Mouse (Mus musculus) embryonic facial prominence, embryonic 13.5 days (tissue): ENCODE measurements around the gene Rnf220. TPM values are rescaled to one million over a fixed set of nuclear protein-coding genes. Genes with fewer than 3 reads are reported as not detected.

Experiments
- ATAC-seq: fragments of 200-750 bp; cut with Nextera tagmentation; 2 replicates; pipeline ENCODE4 v1.8.0; 2017; ENCODE audit warnings: low read depth; ENCODE audit not compliant: insufficient number of reproducible peaks, insufficient read depth, low FRiP score, low TSS enrichment
- H3K27ac ChIP-seq: fragments of 300-500 bp; sonication (generic); 2 replicates; pipeline ENCODE4 v1.5.1; 2015; ENCODE audit warnings: moderate library complexity, mild to moderate bottlenecking, inconsistent platforms
- H3K27me3 ChIP-seq: fragments of 300-500 bp; sonication (generic); 2 replicates; pipeline ENCODE4 v1.6.1; 2015; ENCODE audit warnings: mild to moderate bottlenecking, inconsistent platforms
- H3K36me3 ChIP-seq: fragments of 300-500 bp; sonication (generic); 2 replicates; pipeline ENCODE4 v1.6.1; 2015; ENCODE audit warnings: mild to moderate bottlenecking, inconsistent platforms
- H3K4me1 ChIP-seq: fragments of 300-500 bp; sonication (generic); 2 replicates; pipeline ENCODE4 v1.6.1; 2015; ENCODE audit warnings: inconsistent platforms
- H3K4me2 ChIP-seq: fragments of 300-500 bp; sonication (generic); 2 replicates; pipeline ENCODE4 v1.6.1; 2015; ENCODE audit warnings: moderate library complexity, mild to moderate bottlenecking, inconsistent platforms
- H3K4me3 ChIP-seq: fragments of 300-500 bp; sonication (generic); 2 replicates; pipeline ENCODE4 v1.5.1; 2015; ENCODE audit warnings: mild to moderate bottlenecking, inconsistent platforms
- H3K9ac ChIP-seq: fragments of 300-500 bp; sonication (generic); 2 replicates; pipeline ENCODE4 v1.6.1; 2015; ENCODE audit warnings: mild to moderate bottlenecking, inconsistent platforms
- H3K9me3 ChIP-seq: fragments of 300-500 bp; sonication (generic); 2 replicates; pipeline ENCODE4 v1.6.1; 2016; ENCODE audit warnings: inconsistent platforms
- WGBS: fragments of 180-500 bp; shearing (Covaris S2); methylation state at CpG from one replicate; pipeline ENCODE4 v1.1.7; 2015; ENCODE audit warnings: mixed read lengths; 5-methylcytosine and 5-hydroxymethylcytosine counted together
- polyA plus RNA-seq: library from polyadenylated mRNA; unstranded; fragments of >200 nt; fragmentation: Nextera tagmentation; extraction: Ambion mirVana; gene quantifications from 2 replicates; pipeline ENCODE4 v1.2.1, GENCODE M21; 2015

Rnf220 gene
- polyA plus RNA-seq, 1 experiment from 2014 or later: 89.9 TPM

- Histone ChIP-seq H3K9ac (no peak overlapping the region), H3K36me3 (no peaks in the 10 kb centered on the region), H3K9me3 (no peaks in the 10 kb centered on the region), H3K27ac (no peak overlapping the region), H3K4me3 (no peak overlapping the region), H3K4me2 (no peak overlapping the region), H3K4me1 (no peaks in the 10 kb centered on the region), H3K27me3 (no peaks in the 10 kb centered on the region)
- 74% methylated on average over 8 of the region's 8 CpGs for WGBS
- ATAC-seq: no peak
Measured at GRCm38 (mm10) chr4:117224122-117224521, 272.7 kb downstream of the Rnf220 start.

DNA sequence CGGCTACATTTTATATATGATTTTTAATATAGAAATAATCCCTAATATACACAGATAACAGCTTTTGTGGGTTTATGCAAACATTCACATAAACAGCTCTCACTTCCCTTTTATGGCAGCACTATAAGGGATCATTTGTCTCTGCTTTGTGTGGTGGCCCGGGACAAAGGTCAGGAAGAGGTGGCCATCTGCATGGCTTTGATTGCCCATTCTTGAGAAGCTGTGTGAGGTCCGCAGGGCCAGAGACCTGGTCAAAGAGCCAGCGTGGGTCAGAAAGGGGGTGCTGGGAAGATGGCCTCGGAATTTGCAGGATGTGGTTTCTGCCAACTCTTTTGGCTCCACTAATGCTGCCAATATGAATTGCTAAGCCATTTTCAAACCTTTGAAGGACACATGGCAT, 273.9 kb downstream of the Rnf220 start:
- ATAC-seq: no peak
- WGBS: 41% methylated on average over 5 of the region's 5 CpGs

GRCm38 (mm10) chr4:117221836-117222235, 275.0 kb downstream of the Rnf220 start:
- no peaks in the 10 kb centered on the region for H3K36me3 ChIP-seq
- H3K4me3 ChIP-seq: no peak overlapping the region
- H3K9ac ChIP-seq: no peak overlapping the region
- 0 out of 2 replicates have a peak, but pooled peaks cover 10% of the 10 kb centered on the region for H3K4me1 ChIP-seq
- no peaks in the 10 kb centered on the region for H3K9me3 ChIP-seq
- H3K27ac ChIP-seq: no peak overlapping the region
- 82% methylated on average over 9 of the region's 9 CpGs for WGBS
- H3K4me2 ChIP-seq: no peak overlapping the region
- ATAC-seq: no peak
- no peaks in the 10 kb centered on the region for H3K27me3 ChIP-seq

More for the DNA sequence above, 273.9 kb downstream of the Rnf220 start:
- H3K27ac ChIP-seq: no peak overlapping the region
- H3K9ac ChIP-seq: no peak overlapping the region
- no peaks in the 10 kb centered on the region for H3K9me3 ChIP-seq
- no peak overlapping the region for H3K4me2 ChIP-seq
- H3K36me3 ChIP-seq: no peaks in the 10 kb centered on the region
- no peaks in the 10 kb centered on the region for H3K27me3 ChIP-seq
- H3K4me1 ChIP-seq: 0 out of 2 replicates have a peak, but pooled peaks cover 6% of the 10 kb centered on the region
- no peak overlapping the region for H3K4me3 ChIP-seq

Other genes starting within 250 kb of the Rnf220 start
- 14.9 and 17.5 TPM in 2 replicates for gene Tmem53, start 245.1 kb downstream of the Rnf220 start, polyA plus RNA-seq
- gene Armh1, start 244.9 kb downstream of the Rnf220 start, polyA plus RNA-seq: 1.4 and 1.6 TPM in 2 replicates
- 166 and 168 TPM in 2 replicates for gene Eri3, start 53.3 kb upstream of the Rnf220 start, polyA plus RNA-seq
- gene Dmap1, start 185.2 kb upstream of the Rnf220 start, polyA plus RNA-seq: 73.0 and 77.1 TPM in 2 replicates
- gene Gm12845, start 227.4 kb upstream of the Rnf220 start, polyA plus RNA-seq: not detected in 2 replicates